Mouse (Mus musculus) forebrain, embryonic 10.5 days (tissue): Measurements from ENCODE around the gene Gm10639. TPM values are rescaled to one million over a fixed set of nuclear protein-coding genes. Genes with fewer than 3 reads are reported as not detected.

ENCODE experiments used
- DNase-seq: peaks from one replicate; pipeline ENCODE4 v3.0.0-alpha.2; 2017; ENCODE audit warnings: low spot score; ENCODE audit errors: extremely low spot score
- H3K27ac ChIP-seq: fragments of 300-500 bp; sonication (generic); 2 replicates; pipeline ENCODE4 v1.5.1; 2016; ENCODE audit warnings: mild to moderate bottlenecking
- H3K27me3 ChIP-seq: fragments of 300-500 bp; sonication (generic); 2 replicates; pipeline ENCODE4 v1.6.1; 2016; ENCODE audit warnings: mild to moderate bottlenecking; ENCODE audit not compliant: poor library complexity, severe bottlenecking
- H3K36me3 ChIP-seq: fragments of 300-500 bp; sonication (generic); replicated peaks from 2 replicates; pipeline ENCODE4 v1.6.1; 2016; ENCODE audit warnings: mild to moderate bottlenecking, moderate library complexity
- H3K4me1 ChIP-seq: fragments of 300-500 bp; sonication (generic); 2 replicates; pipeline ENCODE4 v1.6.1; 2016
- H3K4me3 ChIP-seq: fragments of 300-500 bp; sonication (generic); 2 replicates; pipeline ENCODE4 v1.5.1; 2016; ENCODE audit warnings: mild to moderate bottlenecking, moderate library complexity
- H3K9me3 ChIP-seq: fragments of 300-500 bp; sonication (generic); 2 replicates; pipeline ENCODE4 v1.6.1; 2016; ENCODE audit warnings: mild to moderate bottlenecking, moderate library complexity
- WGBS: fragments of 180-500 bp; shearing (Covaris S2); methylation state at CpG from one replicate; pipeline ENCODE4 v1.1.7; 2016; 5-methylcytosine and 5-hydroxymethylcytosine counted together
- polyA plus RNA-seq: library from polyadenylated mRNA; unstranded; fragments of >200 nt; fragmentation: Nextera tagmentation; extraction: Ambion mirVana; gene quantifications from 2 replicates; pipeline ENCODE4 v1.2.1, GENCODE M21; 2016

Gm10639 gene
- polyA plus RNA-seq, 1 experiment from 2014 or later, result not detected

DNA sequence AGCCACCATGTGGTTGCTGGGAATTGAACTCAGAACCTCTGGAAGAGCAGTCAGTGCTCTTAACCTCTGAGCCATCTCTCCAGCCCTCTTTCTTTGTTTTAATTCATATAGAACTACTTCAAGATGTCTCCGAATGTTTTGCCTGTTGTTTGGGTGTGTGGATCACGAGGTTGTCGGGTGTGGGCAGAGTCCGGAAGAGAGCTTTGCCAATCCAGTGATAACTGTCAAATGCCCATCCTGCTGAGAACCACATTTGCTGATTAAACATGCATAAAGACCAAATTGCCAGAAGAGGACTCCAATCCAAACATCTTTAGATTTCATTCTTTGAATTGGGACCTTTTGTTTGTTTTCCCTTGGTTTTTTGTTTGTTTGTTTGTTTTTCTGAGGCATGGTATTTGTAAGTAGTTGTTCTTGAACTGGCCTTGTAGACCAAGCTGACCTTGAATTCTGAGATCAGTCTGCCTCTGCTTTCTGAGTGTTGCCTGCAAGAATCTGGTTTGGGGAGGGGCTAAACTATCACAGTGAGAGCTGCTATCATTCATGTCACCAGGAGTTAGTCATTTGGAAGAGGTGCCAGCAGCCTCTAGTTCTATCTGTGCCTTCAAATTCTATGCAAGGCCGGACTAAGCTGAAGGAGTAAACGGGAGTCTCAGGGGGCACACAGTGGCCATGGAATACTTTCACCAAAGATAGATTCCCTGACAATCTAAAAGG lies 61.9 kb downstream of the Gm10639 start:
- 90% methylated on average over 6 of the region's 6 CpGs for WGBS
- Histone ChIP-seq H3K4me1 (no peaks in the 10 kb centered on the region), H3K27me3 (no peaks in the 10 kb centered on the region), H3K36me3 (no peaks in the 10 kb centered on the region), H3K27ac (no peak overlapping the region), H3K4me3 (no peak overlapping the region), H3K9me3 (no peaks in the 10 kb centered on the region)
- no peak for DNase-seq

Other genes starting within 250 kb of the Gm10639 start
- 0.10 TPM in 1 of 2 replicates, not detected in the other for gene Gcm1, start 238.0 kb upstream of the Gm10639 start, polyA plus RNA-seq
- 21.0 and 22.9 TPM in 2 replicates for gene Fbxo9, start 180.9 kb upstream of the Gm10639 start, polyA plus RNA-seq
- 31.9 and 36.0 TPM in 2 replicates for gene Ick, start 180.7 kb upstream of the Gm10639 start, polyA plus RNA-seq
- 103 and 112 TPM in 2 replicates for gene Gsta4, start 107.1 kb upstream of the Gm10639 start, polyA plus RNA-seq
- gene Gsta1, start 59.3 kb upstream of the Gm10639 start, polyA plus RNA-seq, result not detected in 2 replicates
- gene Gm3776, start 32.8 kb upstream of the Gm10639 start, polyA plus RNA-seq, result not detected in 2 replicates
- gene Omt2a, start 24.9 kb downstream of the Gm10639 start, polyA plus RNA-seq, result not detected in 2 replicates
- gene Omt2b, start 37.7 kb downstream of the Gm10639 start, polyA plus RNA-seq, result not detected in 2 replicates
- gene Gsta2, start 65.9 kb downstream of the Gm10639 start, polyA plus RNA-seq, result not detected in 2 replicates
- 0.36 TPM in 1 of 2 replicates, not detected in the other for gene Dppa5a, start 78.3 kb downstream of the Gm10639 start, polyA plus RNA-seq
- gene Ooep, start 88.8 kb downstream of the Gm10639 start, polyA plus RNA-seq, result 2.3 and 3.2 TPM in 2 replicates
- gene Ddx43, start 105.9 kb downstream of the Gm10639 start, polyA plus RNA-seq, result 0.17 and 0.24 TPM in 2 replicates
- gene Cgas, start 153.3 kb downstream of the Gm10639 start, polyA plus RNA-seq, result 0.27 and 0.32 TPM in 2 replicates
- gene Mto1, start 158.3 kb downstream of the Gm10639 start, polyA plus RNA-seq, result 23.5 and 26.1 TPM in 2 replicates
- 0.58 and 0.88 TPM in 2 replicates for gene Gm17324, start 158.9 kb downstream of the Gm10639 start, polyA plus RNA-seq
- gene Eef1a1, start 199.2 kb downstream of the Gm10639 start, polyA plus RNA-seq, result 3,994 and 4,016 TPM in 2 replicates